Mouse (Mus musculus) liver, embryonic 12.5 days (tissue): ENCODE data around the gene Akr1c19. TPM values are rescaled to one million over a fixed set of nuclear protein-coding genes. Genes with fewer than 3 reads are reported as not detected.
"Not testable (repeated sequence)": the region's sequence is repeated elsewhere in the genome, so short reads cannot be mapped to it uniquely, and the experiment has no call there.

Experiments
- ATAC-seq: fragments of 200-750 bp; cut with Nextera tagmentation; 2 replicates; pipeline ENCODE4 v1.8.0; 2017; ENCODE audit warnings: moderate number of reproducible peaks, mild to moderate bottlenecking, moderate library complexity
- H3K27ac ChIP-seq: fragments of 300-500 bp; sonication (generic); 2 replicates; pipeline ENCODE4 v1.5.1; 2016; ENCODE audit warnings: mild to moderate bottlenecking
- H3K27me3 ChIP-seq: fragments of 300-500 bp; sonication (generic); replicated peaks from 2 replicates; pipeline ENCODE4 v1.6.1; 2016; ENCODE audit warnings: mild to moderate bottlenecking, moderate library complexity
- H3K36me3 ChIP-seq: fragments of 300-500 bp; sonication (generic); 2 replicates; pipeline ENCODE4 v1.6.1; 2016; ENCODE audit warnings: mild to moderate bottlenecking, moderate library complexity
- H3K4me1 ChIP-seq: fragments of 300-500 bp; sonication (generic); 2 replicates; pipeline ENCODE4 v1.6.1; 2016
- H3K4me2 ChIP-seq: fragments of 300-500 bp; sonication (generic); 2 replicates; pipeline ENCODE4 v1.6.1; 2016; ENCODE audit warnings: mild to moderate bottlenecking, moderate library complexity
- H3K4me3 ChIP-seq: fragments of 300-500 bp; sonication (generic); 2 replicates; pipeline ENCODE4 v1.5.1; 2016; ENCODE audit warnings: mild to moderate bottlenecking, moderate library complexity
- H3K9ac ChIP-seq: fragments of 300-500 bp; sonication (generic); 2 replicates; pipeline ENCODE4 v1.6.1; 2016; ENCODE audit warnings: mild to moderate bottlenecking, moderate library complexity
- H3K9me3 ChIP-seq: fragments of 300-500 bp; sonication (generic); replicated peaks from 2 replicates; pipeline ENCODE4 v1.6.1; 2016; ENCODE audit warnings: mild to moderate bottlenecking, moderate library complexity
- WGBS: fragments of 180-500 bp; shearing (Covaris S2); methylation state at CpG from one replicate; pipeline ENCODE4 v1.1.7; 2016; ENCODE audit not compliant: insufficient replicate concordance; 5-methylcytosine and 5-hydroxymethylcytosine counted together
- polyA plus RNA-seq: library from polyadenylated mRNA; unstranded; fragments of >200 nt; fragmentation: Nextera tagmentation; extraction: Ambion mirVana; gene quantifications from 2 replicates; pipeline ENCODE4 v1.2.1, GENCODE M21; 2016

Akr1c19 gene
- 34.1 and 36.7 TPM in 2 replicates for polyA plus RNA-seq

- Histone ChIP-seq H3K4me2 (no peak within 1 kb of the TSS), H3K9me3 (no peaks in the 10 kb centered on the region), H3K27ac (no peak within 1 kb of the TSS), H3K9ac (no peak within 1 kb of the TSS), H3K4me3 (no peak within 1 kb of the TSS), H3K27me3 (no peaks in the 10 kb centered on the region), H3K4me1 (no peaks in the 10 kb centered on the region; the same call in 1 of the 2 replicates), H3K36me3 (no peaks in the 10 kb centered on the region)
- 44% methylated on average over 1 of the region's 1 CpGs for WGBS
- ATAC-seq, result no peak
Measured at GRCm38 (mm10) chr13:4228441-4228840, at the start of gene Akr1c19. TSS of gene Akr1c19 (plus strand) at chr13:4228700.

GRCm38 (mm10) chr13:4181321-4181720, 47.2 kb upstream of the Akr1c19 start:
- H3K27me3 ChIP-seq, ATAC-seq, H3K4me3 ChIP-seq, H3K9me3 ChIP-seq, H3K4me2 ChIP-seq, H3K4me1 ChIP-seq, H3K9ac ChIP-seq, H3K27ac ChIP-seq, H3K36me3 ChIP-seq: not testable (repeated sequence)
- WGBS, result 63% methylated on average over 4 of the region's 4 CpGs

DNA sequence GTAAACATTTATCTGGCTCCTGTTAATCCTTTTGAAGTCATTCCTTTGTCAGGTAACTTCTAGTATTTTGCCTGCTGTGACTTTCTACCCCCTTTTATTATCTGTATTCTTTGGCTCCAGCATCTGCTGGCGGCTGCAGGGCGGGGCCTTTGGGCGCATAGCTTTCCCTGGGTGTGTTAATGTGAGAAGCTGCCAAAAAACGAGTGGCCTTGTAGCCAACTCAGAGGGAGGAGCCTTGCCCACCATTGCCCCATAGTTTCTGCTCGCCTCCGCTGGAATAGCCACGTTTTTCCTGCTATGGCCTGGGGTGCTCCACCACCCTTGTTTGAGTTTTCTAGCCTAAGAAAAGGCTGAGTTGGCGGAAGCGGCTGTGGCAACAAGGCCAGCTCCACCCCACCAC, 45.4 kb upstream of the Akr1c19 start:
- WGBS, result 60% methylated on average over 9 of the region's 9 CpGs
- Histone ChIP-seq H3K9me3 (no peaks in the 10 kb centered on the region), H3K4me1 (no peaks in the 10 kb centered on the region), H3K36me3 (no peaks in the 10 kb centered on the region), H3K4me3 (no peak overlapping the region), H3K4me2 (no peak overlapping the region), H3K27ac (no peak overlapping the region), H3K27me3 (no peaks in the 10 kb centered on the region), H3K9ac (no peak overlapping the region)
- peak; percentile 57 for ATAC-seq

DNA sequence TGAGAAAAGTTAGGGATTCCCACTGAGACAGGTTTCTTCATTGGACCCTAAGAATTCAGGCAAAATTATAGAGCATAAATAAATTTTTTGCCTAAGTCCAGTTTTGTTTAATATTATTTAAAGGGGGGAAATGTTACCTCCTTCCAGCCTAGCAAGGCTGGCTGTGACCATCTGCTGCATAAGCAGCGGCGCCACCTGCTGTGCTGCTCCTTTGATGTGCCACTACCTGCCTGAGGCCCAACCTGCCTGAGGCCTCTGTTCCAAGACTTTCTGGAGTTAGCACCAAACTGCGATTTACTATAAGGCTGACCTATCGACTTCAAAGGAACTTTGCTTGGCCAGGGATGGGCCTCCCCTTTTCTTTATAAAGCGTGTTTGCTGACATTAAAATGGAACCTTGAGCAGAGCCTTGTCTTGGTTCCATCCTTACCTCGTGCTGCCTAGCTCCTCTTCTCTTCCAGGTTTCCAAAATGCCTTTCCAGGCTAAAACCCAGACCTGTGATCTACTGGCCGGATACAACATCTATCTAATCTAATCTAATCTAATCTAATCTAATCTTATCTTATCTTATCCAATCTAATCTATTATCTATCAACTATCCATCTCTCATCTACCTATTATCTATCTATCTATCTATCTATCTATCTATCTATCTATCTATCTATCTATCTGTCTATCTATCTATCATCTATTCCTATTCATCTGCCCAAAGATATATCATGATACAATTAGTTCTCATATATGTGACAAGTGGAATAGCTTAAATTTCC, 41.7 kb upstream of the Akr1c19 start:
- not testable (repeated sequence) for H3K27ac ChIP-seq, H3K9me3 ChIP-seq, H3K4me3 ChIP-seq, H3K4me1 ChIP-seq, H3K4me2 ChIP-seq, H3K36me3 ChIP-seq, ATAC-seq, H3K27me3 ChIP-seq, H3K9ac ChIP-seq
- 74% methylated on average over 7 of the region's 7 CpGs for WGBS

GRCm38 (mm10) chr13:4188174-4188573, 40.3 kb upstream of the Akr1c19 start:
- Histone ChIP-seq H3K9ac (no peak overlapping the region), H3K27ac (no peak overlapping the region), H3K27me3 (no peaks in the 10 kb centered on the region), H3K4me3 (no peak overlapping the region), H3K4me1 (no peaks in the 10 kb centered on the region), H3K36me3 (no peaks in the 10 kb centered on the region), H3K4me2 (no peak overlapping the region), H3K9me3 (no peaks in the 10 kb centered on the region)
- ATAC-seq, result no peak
- 79% methylated on average over 2 of the region's 2 CpGs for WGBS

DNA sequence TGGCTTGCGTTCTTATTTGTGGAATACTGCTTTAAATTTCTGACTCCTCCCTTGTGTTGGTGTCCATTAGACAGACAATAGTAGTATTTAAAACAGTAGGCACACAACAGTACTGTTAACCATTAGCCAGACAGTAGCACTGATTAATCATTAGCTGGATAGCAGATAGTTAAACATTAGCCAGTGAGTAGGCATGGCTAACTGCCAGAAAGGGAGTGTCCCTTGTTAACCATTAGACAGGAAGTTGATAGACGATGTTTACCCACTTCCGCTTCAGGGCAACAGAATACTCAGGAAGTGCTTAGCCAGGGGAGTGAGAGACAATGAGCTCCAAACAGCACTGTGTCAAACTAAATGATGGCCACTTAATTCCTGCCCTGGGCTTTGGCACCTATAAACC, 37.6 kb upstream of the Akr1c19 start, which contains the start of gene Akr1c13:
Gene Akr1c13 (plus strand): TSS at position 247 of the 400 bp plus-strand sequence.
- Histone ChIP-seq H3K27ac (no peak within 1 kb of the TSS), H3K4me3 (0 out of 2 replicates have a peak within 1 kb of the TSS, but pooled peaks have one; percentile 10), H3K36me3 (no peaks in the 10 kb centered on the region), H3K4me1 (no peaks in the 10 kb centered on the region), H3K9me3 (no peaks in the 10 kb centered on the region), H3K9ac (no peak within 1 kb of the TSS), H3K27me3 (no peaks in the 10 kb centered on the region), H3K4me2 (peak within 1 kb of the TSS; percentile 27)
- 39% methylated on average over 3 of the region's 3 CpGs for whole genome bisulfite sequencing
- peak; percentile 78 for ATAC-seq

DNA sequence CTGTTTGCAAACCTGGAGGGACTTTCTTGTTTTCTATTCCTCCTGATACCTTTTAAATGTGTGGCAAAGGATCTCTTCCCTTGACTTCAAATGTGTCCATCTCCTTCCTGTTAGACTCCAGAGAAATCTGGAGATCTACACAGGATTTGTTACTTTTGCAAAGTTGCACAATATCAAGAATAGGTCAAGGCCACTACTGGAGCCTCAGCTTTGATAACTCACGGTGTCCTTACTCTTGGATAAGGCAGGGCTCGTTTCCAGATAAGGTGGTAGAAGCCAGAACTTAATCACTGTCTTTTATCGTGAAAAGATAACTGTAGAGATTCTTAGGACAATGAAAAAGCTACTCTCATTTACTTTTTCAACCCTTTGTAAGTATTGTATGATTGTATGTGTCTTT, 36.0 kb upstream of the Akr1c19 start:
- WGBS, result 47% methylated on average over 3 of the region's 3 CpGs
- Histone ChIP-seq H3K4me3 (no peak overlapping the region), H3K4me1 (no peaks in the 10 kb centered on the region), H3K36me3 (no peaks in the 10 kb centered on the region), H3K9me3 (no peaks in the 10 kb centered on the region), H3K27ac (no peak overlapping the region), H3K27me3 (no peaks in the 10 kb centered on the region), H3K4me2 (no peak overlapping the region), H3K9ac (no peak overlapping the region)
- ATAC-seq, result no peak

DNA sequence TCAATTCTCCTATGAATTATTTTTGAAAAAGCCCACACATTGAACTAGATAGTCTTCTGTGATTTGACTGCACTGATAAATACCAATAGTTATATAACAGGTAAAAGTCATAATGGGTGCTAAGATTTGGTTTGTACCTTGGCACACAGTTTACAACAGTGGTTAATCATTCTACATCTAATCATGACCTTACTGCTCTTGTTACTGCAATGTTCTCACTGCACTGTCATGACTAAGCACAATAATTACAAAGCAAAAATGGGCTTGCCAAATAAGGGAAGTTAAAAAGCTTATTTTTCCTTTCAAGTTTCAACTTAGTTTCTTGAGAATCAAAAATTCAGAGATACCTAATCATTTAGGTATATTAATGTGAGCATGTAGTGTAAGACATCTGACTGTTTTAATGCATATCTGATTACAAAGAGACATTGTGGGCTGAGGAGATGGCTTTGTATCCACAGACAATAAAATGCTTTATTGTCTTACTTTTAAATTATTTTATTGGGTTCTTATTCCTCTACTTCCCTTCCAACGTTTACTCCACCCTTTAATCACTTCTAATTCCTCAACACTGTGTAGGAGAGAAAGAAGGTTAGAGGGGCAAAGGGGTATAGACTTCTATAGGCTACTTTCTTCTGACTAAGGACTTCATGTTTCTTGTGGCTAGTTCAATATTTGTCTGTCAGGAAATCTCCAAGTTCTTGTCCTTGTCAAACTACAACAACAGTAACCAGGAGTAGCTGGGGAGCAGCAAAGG, 22.2 kb upstream of the Akr1c19 start:
- no peak overlapping the region for H3K4me3 ChIP-seq
- H3K9me3 ChIP-seq, result no peaks in the 10 kb centered on the region
- no peak overlapping the region for H3K27ac ChIP-seq
- 28% methylated on average over 1 of the region's 1 CpGs for WGBS
- no peak overlapping the region for H3K4me2 ChIP-seq
- no peak for ATAC-seq
- H3K27me3 ChIP-seq, result no peaks in the 10 kb centered on the region
- no peaks in the 10 kb centered on the region for H3K4me1 ChIP-seq
- H3K36me3 ChIP-seq, result no peaks in the 10 kb centered on the region
- no peak overlapping the region for H3K9ac ChIP-seq

- Histone ChIP-seq H3K4me3 (no peak overlapping the region), H3K9ac (no peak overlapping the region), H3K27me3 (no peaks in the 10 kb centered on the region), H3K4me1 (no peaks in the 10 kb centered on the region), H3K4me2 (no peak overlapping the region), H3K9me3 (no peaks in the 10 kb centered on the region), H3K36me3 (no peaks in the 10 kb centered on the region), H3K27ac (no peak overlapping the region)
- WGBS, result 70% methylated on average over 17 of the region's 20 CpGs
- ATAC-seq, result no peak
Measured at GRCm38 (mm10) chr13:4211560-4212299, 16.8 kb upstream of the Akr1c19 start.

- no peak for ATAC-seq
- 60% methylated on average over 3 of the region's 3 CpGs for WGBS
- Histone ChIP-seq H3K4me1 (no peaks in the 10 kb centered on the region), H3K9ac (no peak overlapping the region), H3K4me2 (no peak overlapping the region), H3K9me3 (no peaks in the 10 kb centered on the region), H3K36me3 (no peaks in the 10 kb centered on the region), H3K27ac (no peak overlapping the region), H3K27me3 (no peaks in the 10 kb centered on the region), H3K4me3 (no peak overlapping the region)
Measured at GRCm38 (mm10) chr13:4212309-4212708, 16.2 kb upstream of the Akr1c19 start.

DNA sequence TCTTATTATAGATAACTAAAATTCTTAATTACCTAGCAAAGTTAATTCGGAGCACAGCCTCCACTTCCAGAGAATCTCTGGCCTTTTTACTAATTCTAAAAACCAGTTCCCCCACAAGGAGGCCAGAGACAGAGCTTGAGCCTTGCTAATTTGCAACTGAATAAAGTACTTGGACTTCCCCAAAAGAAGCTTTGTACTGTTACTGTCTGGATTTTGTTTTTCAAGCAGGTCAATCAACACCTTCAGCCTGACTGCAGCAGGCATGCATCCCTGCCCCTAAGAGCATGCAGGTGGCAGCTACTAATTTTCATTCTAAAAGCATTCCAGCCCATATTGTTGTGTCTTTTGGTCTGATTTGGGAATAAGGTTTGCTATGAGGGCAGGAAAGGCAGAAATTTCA, 13.0 kb upstream of the Akr1c19 start:
- H3K4me2 ChIP-seq, H3K36me3 ChIP-seq, H3K4me3 ChIP-seq, H3K27me3 ChIP-seq, H3K9ac ChIP-seq, H3K27ac ChIP-seq, H3K4me1 ChIP-seq, H3K9me3 ChIP-seq, ATAC-seq: not testable (repeated sequence)
- WGBS, result 50% methylated on average over 1 of the region's 1 CpGs
